Mouse (Mus musculus): ENCODE measurements around the gene Tmem19. TPM values are rescaled to one million over a fixed set of nuclear protein-coding genes. Genes with fewer than 3 reads are reported as not detected.
"Not testable (repeated sequence)": the region's sequence is repeated elsewhere in the genome, so short reads cannot be mapped to it uniquely, and the experiment has no call there.

The Tmem19 gene
- polyA plus RNA-seq, 1 experiment from 2014 or later: 38.9 TPM

DNA sequence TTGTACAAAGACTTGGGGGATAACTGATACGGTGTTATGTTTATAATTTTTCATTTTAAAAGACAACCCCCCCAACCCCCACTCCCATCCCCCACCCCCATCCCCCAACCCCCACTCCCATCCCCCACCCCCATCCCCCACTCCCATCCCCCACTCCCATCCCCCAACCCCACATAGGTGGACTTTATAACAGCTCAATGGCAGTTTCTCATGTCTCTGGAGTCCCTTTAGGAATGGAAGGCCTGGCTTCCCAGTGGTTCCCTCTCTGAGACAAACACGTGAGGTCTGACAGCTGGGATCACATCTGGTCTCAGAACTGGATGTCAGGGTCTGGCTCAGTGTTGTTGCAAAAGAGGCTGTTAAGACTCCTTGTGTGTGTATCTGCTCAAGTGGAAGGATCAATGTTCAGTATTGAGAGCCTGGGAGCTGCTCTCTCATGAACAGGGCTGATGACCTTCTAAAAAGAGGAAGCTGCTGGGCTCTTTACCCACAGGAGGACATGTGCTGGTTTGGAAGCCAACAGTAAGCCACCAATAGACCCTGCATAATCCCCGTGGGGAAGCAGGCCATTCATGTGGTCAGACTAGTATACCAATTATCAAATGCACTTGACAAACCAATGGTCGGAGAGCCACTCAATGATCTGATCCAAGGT, 19.4 kb downstream of the Tmem19 start:
- Histone ChIP-seq H3K27me3 (no peaks in the 10 kb centered on the region), H3K9ac (no peak overlapping the region), H3K4me1 (replicated peaks) (no peaks in the 10 kb centered on the region), H3K36me3 (peaks cover 69% of the 10 kb centered on the region), H3K27ac (no peak overlapping the region), H3K4me2 (no peak overlapping the region), H3K9me3 (no peaks in the 10 kb centered on the region), H3K4me3 (no peak overlapping the region)
- ATAC-seq (ENCODE audit: low FRiP score): no peak
- WGBS: 82% methylated on average over 4 of the region's 4 CpGs

DNA sequence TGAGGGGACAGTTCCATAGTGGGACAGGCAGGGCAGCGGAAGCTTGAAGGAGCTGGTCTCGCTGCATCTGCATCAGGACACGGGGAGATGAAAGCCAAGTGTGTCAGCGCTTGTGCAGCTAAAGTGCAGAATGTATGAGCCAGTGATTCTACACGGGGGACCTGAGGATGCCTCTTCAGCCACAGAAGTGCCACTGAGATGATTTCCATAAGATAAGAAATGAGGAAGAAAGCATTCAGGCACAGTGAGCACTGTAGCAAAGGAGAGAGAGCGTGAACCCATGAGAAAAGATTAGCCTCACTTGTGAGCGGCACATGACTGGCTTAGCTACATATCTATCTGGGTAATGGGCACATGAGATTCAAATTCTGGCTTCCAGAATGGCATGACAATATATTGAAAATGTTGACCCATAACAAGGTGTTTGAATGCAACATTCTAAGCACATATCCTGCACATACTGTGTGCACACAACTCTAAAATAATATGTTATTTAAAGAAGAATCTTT, 22.4 kb downstream of the Tmem19 start:
- Histone ChIP-seq H3K9me3 (no peaks in the 10 kb centered on the region), H3K9ac (no peak overlapping the region), H3K36me3 (peaks cover 50% of the 10 kb centered on the region), H3K4me2 (no peak overlapping the region), H3K4me3 (no peak overlapping the region), H3K27ac (no peak overlapping the region), H3K27me3 (no peaks in the 10 kb centered on the region), H3K4me1 (replicated peaks) (no peaks in the 10 kb centered on the region)
- no peak for ATAC-seq (ENCODE audit: low FRiP score)
- WGBS: 96% methylated on average over 7 of the region's 7 CpGs

DNA sequence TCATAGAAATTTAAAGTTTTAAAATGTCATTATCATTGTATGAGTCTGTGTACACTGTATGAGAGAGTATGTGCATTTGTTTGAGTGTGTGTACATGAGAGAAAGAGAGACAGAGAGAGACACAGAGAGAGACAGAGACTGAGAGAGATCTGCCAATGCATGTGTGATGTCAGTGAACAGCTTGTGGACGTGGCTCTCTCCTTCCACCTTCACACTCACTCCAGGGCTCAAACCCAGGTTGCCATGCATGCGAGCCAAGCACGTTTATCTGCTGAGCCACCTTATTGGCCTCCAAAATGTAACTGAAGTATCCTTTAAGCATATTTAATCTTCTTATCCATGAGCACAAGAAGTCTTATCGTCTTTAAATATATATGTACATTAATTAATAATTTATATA, 25.4 kb downstream of the Tmem19 start:
- no peaks in the 10 kb centered on the region for H3K27me3 ChIP-seq
- ATAC-seq (ENCODE audit: low FRiP score): no peak
- WGBS: 89% methylated on average over 4 of the region's 4 CpGs
- H3K9ac ChIP-seq: no peak overlapping the region
- no peaks in the 10 kb centered on the region for H3K4me1 ChIP-seq (replicated peaks)
- peaks cover 33% of the 10 kb centered on the region for H3K36me3 ChIP-seq
- H3K4me3 ChIP-seq: no peak overlapping the region
- no peak overlapping the region for H3K27ac ChIP-seq
- H3K9me3 ChIP-seq: no peaks in the 10 kb centered on the region
- no peak overlapping the region for H3K4me2 ChIP-seq

GRCm38 (mm10) chr10:115333528-115333927, 28.8 kb downstream of the Tmem19 start:
- 78% methylated on average over 9 of the region's 9 CpGs for WGBS
- H3K4me2 ChIP-seq: no peak overlapping the region
- H3K27ac ChIP-seq: no peak overlapping the region

DNA sequence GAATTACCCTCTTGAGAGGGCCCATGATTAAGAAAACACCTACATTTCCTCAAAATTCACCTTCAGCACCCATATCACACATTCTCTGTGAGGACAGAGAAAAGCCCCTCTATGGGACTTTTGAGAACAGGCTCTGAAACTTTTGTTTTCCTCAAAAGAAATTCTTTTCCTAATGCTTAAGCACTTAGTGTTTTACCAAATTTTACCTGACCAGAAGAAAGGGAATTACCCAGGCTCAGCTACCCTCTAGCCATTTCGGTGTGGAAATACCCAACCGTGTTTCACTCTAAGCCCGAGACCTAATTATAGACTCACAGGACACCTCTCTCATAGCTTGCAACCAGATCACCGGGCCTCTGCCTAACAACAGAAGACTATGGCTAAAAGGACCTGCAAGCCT, 29.3 kb downstream of the Tmem19 start:
- H3K9me3 ChIP-seq: no peaks in the 10 kb centered on the region
- H3K4me2 ChIP-seq: no peak overlapping the region
- 92% methylated on average over 4 of the region's 4 CpGs for WGBS
- no peaks in the 10 kb centered on the region for H3K27me3 ChIP-seq
- H3K4me3 ChIP-seq: no peak overlapping the region
- no peak for ATAC-seq (ENCODE audit: low FRiP score)
- H3K4me1 ChIP-seq (replicated peaks): no peaks in the 10 kb centered on the region
- no peak overlapping the region for H3K27ac ChIP-seq
- no peaks in the 10 kb centered on the region for H3K36me3 ChIP-seq
- H3K9ac ChIP-seq: no peak overlapping the region

More at GRCm38 (mm10) chr10:115333528-115333927, 28.8 kb downstream of the Tmem19 start:
- Histone ChIP-seq H3K27me3 (no peaks in the 10 kb centered on the region), H3K9ac (no peak overlapping the region), H3K4me1 (replicated peaks) (no peaks in the 10 kb centered on the region), H3K36me3 (peaks cover 4% of the 10 kb centered on the region; the same call in 1 of the 2 replicates), H3K4me3 (no peak overlapping the region), H3K9me3 (no peaks in the 10 kb centered on the region)
- ATAC-seq (ENCODE audit: low FRiP score): no peak

- H3K27me3 ChIP-seq: no peaks in the 10 kb centered on the region
- no peaks in the 10 kb centered on the region for H3K4me1 ChIP-seq (replicated peaks)
- no peak overlapping the region for H3K9ac ChIP-seq
- 90% methylated on average over 8 of the region's 8 CpGs for WGBS
- H3K4me2 ChIP-seq: no peak overlapping the region
- no peak overlapping the region for H3K27ac ChIP-seq
- no peak overlapping the region for H3K4me3 ChIP-seq
- no peak for ATAC-seq (ENCODE audit: low FRiP score)
- no peaks in the 10 kb centered on the region for H3K36me3 ChIP-seq
- H3K9me3 ChIP-seq: no peaks in the 10 kb centered on the region
Measured at GRCm38 (mm10) chr10:115332420-115332952, 29.8 kb downstream of the Tmem19 start.

GRCm38 (mm10) chr10:115329010-115329530, 33.2 kb downstream of the Tmem19 start:
- Histone ChIP-seq H3K36me3 (no peaks in the 10 kb centered on the region), H3K4me3 (no peak overlapping the region), H3K27ac (no peak overlapping the region), H3K4me2 (no peak overlapping the region), H3K9ac (no peak overlapping the region), H3K27me3 (no peaks in the 10 kb centered on the region), H3K9me3 (no peaks in the 10 kb centered on the region), H3K4me1 (replicated peaks) (no peaks in the 10 kb centered on the region)
- no peak for ATAC-seq (ENCODE audit: low FRiP score)
- WGBS: 88% methylated on average over 3 of the region's 3 CpGs

- no peak overlapping the region for H3K27ac ChIP-seq
- H3K4me1 ChIP-seq (replicated peaks): no peaks in the 10 kb centered on the region
- no peak for ATAC-seq (ENCODE audit: low FRiP score)
- H3K36me3 ChIP-seq: no peaks in the 10 kb centered on the region
- H3K9ac ChIP-seq: no peak overlapping the region
- WGBS: 77% methylated on average over 6 of the region's 6 CpGs
- no peaks in the 10 kb centered on the region for H3K9me3 ChIP-seq
- no peak overlapping the region for H3K4me2 ChIP-seq
- no peaks in the 10 kb centered on the region for H3K27me3 ChIP-seq
- no peak overlapping the region for H3K4me3 ChIP-seq
Measured at GRCm38 (mm10) chr10:115328514-115328913, 33.8 kb downstream of the Tmem19 start.

GRCm38 (mm10) chr10:115323295-115323694, 39.0 kb downstream of the Tmem19 start:
- H3K9ac ChIP-seq: no peak overlapping the region
- H3K36me3 ChIP-seq: no peaks in the 10 kb centered on the region
- H3K4me2 ChIP-seq: no peak overlapping the region
- ATAC-seq (ENCODE audit: low FRiP score): no peak
- no peak overlapping the region for H3K27ac ChIP-seq
- H3K9me3 ChIP-seq: no peaks in the 10 kb centered on the region
- no peaks in the 10 kb centered on the region for H3K27me3 ChIP-seq
- 12% methylated on average over 6 of the region's 6 CpGs for WGBS
- no peaks in the 10 kb centered on the region for H3K4me1 ChIP-seq (replicated peaks)
- no peak overlapping the region for H3K4me3 ChIP-seq

DNA sequence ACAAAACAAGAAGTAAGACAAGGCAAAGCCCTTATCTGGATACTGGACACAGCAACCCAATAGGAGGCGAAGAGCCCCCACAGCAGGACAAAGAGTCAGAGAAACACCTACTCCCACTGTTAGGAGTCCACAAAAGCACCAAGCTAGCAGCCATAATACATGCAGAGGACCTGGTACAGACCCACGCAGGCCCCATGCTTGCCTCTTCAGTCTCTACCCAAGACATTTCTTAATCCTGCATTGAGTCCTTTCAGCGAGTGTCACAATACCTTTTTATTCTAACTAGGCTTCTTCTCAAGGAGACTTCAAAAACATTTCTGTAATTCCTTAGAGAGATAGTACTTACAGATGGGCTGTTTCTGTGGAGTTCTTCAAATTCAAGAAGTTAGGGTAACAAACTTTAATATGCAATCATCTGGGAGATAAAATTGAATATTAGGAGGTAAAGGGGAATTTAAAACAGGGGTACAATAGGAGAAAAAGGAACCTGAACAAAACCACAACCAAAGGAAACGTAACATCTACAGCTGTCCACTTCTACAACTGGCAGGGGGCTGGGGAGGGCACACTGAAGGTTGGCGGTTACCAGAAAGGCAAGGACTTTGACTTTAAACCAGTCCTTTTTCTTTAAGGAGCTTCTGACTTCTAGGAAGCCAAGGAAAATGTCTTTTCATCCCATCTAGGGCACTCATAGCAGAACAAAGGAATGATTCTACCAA, 40.8 kb downstream of the Tmem19 start:
- H3K4me2 ChIP-seq: no peak overlapping the region
- H3K9me3 ChIP-seq: no peaks in the 10 kb centered on the region
- no peaks in the 10 kb centered on the region for H3K27me3 ChIP-seq
- H3K36me3 ChIP-seq: no peaks in the 10 kb centered on the region
- H3K4me1 ChIP-seq (replicated peaks): 0 out of 2 replicates have a peak, but pooled peaks cover under 1% of the 10 kb centered on the region
- ATAC-seq (ENCODE audit: low FRiP score): no peak
- no peak overlapping the region for H3K27ac ChIP-seq
- H3K4me3 ChIP-seq: no peak overlapping the region
- no peak overlapping the region for H3K9ac ChIP-seq
- 82% methylated on average over 5 of the region's 5 CpGs for WGBS

DNA sequence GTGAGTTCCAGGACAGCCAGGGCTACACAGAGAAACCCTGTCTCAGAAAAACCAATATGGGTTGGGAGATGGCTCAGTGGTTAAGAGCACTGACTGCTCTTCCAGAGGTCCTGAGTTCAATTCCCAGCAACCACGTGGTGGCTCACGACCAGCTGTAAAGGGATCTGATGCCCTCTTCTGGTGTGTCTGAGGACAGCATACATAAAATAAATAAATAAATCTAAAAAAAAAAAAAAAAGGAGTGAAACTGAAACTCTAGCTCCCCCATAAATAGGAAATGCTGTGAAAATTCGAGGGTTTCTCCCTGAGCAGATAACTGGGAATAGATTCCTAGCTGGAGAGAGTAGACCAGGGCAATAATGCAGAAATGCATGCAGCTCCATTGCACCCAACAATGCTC, 43.9 kb downstream of the Tmem19 start:
- not testable (repeated sequence) for H3K4me2 ChIP-seq; H3K4me3 ChIP-seq; ATAC-seq (ENCODE audit: low FRiP score); H3K27me3 ChIP-seq; H3K27ac ChIP-seq; H3K9me3 ChIP-seq; H3K36me3 ChIP-seq; H3K9ac ChIP-seq
- peaks cover 14% of the 10 kb centered on the region for H3K4me1 ChIP-seq (replicated peaks)
- WGBS: 68% methylated on average over 3 of the region's 3 CpGs

GRCm38 (mm10) chr10:115316313-115316712, 46.0 kb downstream of the Tmem19 start:
- no peak for ATAC-seq (ENCODE audit: low FRiP score)
- no peaks in the 10 kb centered on the region for H3K36me3 ChIP-seq
- WGBS: 55% methylated on average over 11 of the region's 11 CpGs
- H3K4me3 ChIP-seq: peak overlapping the region; percentile 95
- H3K27me3 ChIP-seq: no peaks in the 10 kb centered on the region
- H3K4me1 ChIP-seq (replicated peaks): peaks cover 33% of the 10 kb centered on the region
- H3K9ac ChIP-seq: no peak overlapping the region; the same call in 1 of the 2 replicates
- peak overlapping the region; percentile 63 for H3K4me2 ChIP-seq
- H3K27ac ChIP-seq: peak overlapping the region; percentile 97
- no peaks in the 10 kb centered on the region for H3K9me3 ChIP-seq
